Mouse (Mus musculus) hindlimb bud, embryonic 11.5 days (tissue): Measurements from ENCODE around the gene Scn3b.
A peak's percentile ranks its signal among the peaks of the same experiment; 100 is the strongest.

Experiments used
- DNase-seq: peaks from one replicate; pipeline ENCODE4 v3.0.0-alpha.2; 2012; ENCODE audit warnings: low read depth, low spot score; ENCODE audit errors: extremely low spot score

Scn3b gene

GRCm38 (mm10) chr9:40269103-40269861 lies at the start of gene Scn3b:
Gene Scn3b (plus strand): TSS chr9:40269217.
- DNase-seq: peak; percentile 26

- no peak for DNase-seq
Observed at GRCm38 (mm10) chr9:40224289-40224688, 44.7 kb upstream of the Scn3b start.

DNA sequence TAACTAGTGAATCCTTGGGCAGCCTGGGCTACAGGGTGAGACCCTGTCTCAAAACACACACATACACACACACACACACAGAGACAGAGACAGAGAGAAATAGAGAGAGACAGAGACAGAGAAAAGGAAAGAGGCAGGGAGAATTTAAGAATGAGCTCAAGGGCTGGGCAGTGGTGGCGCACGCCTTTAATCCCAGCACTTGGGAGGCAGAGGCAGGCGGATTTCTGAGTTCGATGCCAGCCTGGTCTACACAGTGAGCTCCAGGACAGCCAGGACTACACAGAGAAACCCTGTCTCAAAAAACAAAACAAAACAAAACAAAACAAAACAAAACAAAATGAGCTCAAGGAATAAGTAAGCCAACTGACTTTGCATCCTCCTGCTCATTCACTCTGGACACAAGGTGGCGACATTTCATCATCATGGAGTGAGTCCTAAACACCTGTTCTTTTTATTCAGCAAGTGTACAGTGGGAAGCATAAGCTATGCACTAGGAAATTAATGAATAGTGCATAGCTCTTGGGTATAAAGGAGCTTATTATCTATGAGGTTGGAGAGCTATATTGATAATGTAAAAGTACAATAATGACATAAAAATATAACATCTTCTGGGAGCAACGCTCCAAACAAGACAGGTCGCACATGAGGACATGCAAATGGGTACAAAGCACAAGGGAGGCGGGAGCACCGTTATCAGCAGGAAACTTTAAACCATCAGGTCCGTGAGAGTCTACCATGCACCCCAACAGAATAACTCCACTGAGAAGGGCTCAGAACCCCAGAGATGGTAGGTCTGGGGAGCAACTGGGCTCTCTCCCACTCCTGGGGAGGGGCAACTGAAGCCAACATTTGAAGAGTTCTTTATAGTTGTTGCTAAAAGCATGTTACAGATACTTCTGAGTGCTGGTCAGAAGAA lies 40.9 kb upstream of the Scn3b start:
- no peak for DNase-seq

- DNase-seq: no peak
Observed at GRCm38 (mm10) chr9:40228804-40229331, 40.1 kb upstream of the Scn3b start.

DNA sequence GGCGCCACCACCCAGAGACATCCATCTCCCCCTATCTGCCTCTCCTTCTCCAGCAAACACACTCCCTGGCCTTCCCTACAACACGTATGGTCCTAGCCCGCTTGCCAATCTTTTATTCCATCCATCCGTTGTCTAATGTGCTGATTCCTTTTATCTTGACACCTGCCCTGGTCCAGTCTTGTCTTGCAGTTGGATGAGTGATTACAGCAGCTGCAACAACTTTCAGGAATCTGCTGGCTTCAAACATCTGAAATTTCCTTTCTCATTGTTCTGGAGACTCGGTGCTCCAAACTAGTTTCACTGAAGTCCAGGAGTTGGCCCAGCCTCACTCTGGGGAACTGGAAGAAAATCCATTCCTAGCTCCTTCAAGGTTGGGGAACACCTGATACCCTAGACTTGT lies 39.5 kb upstream of the Scn3b start:
- no peak for DNase-seq

DNA sequence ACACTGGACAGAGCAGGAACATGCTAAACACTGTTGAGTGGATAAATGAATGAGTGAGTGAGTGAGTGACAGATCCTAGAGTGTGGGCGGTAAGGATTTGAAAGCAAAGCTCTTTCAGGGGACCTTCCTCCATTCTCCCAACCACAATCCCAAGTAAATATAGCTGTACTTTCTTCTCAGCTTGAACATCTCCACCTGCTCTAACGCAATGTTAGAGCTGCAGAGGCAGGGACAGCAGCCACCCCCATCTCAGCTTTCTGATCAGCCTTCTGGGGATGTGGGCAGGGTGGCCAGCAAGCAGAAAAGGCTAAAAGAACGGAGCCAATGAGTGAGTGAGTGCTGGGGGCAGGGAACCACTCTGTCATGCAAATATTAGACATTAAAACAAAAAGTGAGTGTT lies 38.0 kb upstream of the Scn3b start:
- no peak for DNase-seq

DNA sequence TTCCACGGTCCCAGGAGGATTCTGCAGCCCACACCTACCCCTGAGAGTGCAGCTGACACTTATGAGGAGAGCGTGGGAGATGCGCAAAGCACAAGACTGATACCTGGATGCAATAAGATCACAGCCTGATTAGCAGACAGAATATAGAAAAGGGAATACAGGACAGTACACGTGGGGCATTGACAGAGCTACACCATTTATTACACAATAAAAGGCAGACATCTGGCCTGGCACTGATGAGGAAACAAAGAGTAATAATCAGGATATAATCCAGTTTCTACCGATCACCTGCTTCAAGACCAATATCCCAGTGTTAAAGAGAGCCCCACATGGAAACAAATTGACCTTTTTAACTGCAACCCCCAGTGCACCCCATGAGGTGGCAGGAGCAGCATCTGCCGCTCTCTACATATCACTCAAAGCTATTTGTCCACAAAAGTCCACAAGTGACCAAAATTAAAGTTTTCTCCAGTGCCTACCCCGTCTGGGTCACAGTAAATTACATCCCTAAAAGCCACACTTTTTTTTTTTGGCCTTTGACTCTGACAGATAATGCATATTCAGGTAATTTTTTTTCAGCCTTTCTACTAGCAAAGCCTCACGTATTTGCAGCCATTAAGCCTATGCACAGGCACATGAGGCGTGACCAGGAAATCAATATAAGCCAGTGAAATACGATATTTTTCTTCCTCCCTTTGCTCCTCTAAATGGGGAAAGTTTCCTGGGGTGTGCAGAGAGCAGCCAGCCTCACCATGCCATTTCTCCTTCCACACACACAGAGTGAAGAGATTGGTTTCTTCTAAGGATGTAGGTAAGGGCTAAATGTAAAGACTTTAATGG lies 34.6 kb upstream of the Scn3b start:
- no peak for DNase-seq

DNA sequence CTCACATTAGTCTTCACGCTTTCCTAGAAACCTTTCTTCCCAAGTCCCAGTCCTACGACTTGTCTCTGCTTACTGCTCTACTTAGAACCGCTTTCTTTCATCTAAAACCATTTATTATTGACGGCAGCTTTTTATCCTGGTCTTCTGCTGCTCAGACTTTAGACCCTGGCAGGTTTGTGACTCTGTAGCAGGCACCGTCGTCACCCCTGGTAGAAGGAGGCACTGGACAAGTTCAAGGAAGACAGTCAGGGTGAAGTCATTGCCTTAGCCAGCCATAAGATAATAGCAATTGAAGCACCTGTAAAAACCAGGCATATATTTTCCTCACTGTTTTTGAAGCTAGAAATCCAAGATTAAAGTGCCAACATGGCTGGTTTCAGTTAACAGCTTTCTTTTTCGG lies 33.8 kb upstream of the Scn3b start:
- DNase-seq: no peak

DNA sequence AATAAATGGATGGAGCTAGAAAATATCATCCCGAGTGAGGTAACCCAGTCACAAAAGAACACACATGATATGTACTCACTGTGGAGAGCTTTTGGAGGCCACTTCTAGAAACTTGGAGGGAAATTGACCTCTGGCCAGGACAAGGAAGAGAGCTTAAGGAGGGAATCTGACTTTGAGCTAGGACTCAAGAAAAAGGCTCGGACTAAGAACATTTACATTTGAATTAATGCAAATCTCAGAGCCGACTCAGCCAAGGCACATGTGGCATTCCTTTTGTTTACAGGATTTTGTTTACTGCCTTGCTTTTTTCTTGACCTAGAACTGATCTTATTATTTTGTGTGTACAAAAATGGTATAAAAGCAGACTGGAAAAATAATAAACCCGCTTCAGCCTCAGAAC lies 29.3 kb upstream of the Scn3b start:
- DNase-seq: no peak

DNA sequence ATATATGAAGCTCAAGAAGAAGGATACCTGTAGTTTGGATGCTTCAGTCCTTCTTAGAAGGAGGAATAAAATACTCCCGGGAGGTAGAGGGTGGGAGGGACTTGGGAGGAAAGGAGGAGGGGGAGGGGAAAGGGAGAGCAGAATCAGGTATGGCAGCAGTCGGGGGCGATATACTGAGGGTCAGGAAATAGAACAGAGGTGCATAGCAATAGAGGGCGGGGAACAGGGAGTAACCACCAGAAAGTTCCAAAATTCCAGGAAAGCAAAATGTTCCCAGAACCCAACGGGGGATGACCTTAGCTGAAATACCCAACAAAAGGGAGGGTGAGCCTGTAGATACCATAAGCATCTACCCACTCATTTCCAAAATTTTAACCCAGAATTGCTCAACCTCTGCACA lies 28.7 kb upstream of the Scn3b start:
- no peak for DNase-seq

DNA sequence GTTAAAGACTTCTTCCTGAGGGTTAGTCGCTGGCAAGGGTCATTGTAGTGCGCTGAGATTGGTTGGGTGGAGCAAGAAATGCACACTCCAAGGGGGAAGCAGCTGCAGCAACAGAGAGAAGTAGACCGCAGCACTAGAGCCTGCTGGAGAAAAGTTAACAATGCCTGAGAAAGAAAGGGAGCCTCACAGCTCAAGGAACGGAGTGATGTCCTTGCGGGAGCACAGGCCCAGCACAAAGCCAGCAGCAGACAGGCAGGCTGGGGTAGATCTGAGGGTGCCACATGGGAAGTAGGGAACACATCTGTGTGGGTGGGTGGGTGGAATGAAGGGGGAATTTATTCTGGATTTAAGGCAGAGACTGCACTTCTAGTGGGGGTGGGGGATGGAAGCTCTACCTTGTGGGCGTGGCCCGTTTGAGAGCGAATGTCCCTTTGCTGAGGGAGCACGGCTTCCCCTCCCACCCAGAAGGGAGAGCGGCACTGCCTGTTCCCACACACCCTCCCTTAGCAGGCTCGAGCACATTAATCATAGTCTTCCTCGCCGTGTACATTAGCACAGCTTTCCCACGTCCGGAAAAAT lies 27.7 kb upstream of the Scn3b start:
- no peak for DNase-seq

DNA sequence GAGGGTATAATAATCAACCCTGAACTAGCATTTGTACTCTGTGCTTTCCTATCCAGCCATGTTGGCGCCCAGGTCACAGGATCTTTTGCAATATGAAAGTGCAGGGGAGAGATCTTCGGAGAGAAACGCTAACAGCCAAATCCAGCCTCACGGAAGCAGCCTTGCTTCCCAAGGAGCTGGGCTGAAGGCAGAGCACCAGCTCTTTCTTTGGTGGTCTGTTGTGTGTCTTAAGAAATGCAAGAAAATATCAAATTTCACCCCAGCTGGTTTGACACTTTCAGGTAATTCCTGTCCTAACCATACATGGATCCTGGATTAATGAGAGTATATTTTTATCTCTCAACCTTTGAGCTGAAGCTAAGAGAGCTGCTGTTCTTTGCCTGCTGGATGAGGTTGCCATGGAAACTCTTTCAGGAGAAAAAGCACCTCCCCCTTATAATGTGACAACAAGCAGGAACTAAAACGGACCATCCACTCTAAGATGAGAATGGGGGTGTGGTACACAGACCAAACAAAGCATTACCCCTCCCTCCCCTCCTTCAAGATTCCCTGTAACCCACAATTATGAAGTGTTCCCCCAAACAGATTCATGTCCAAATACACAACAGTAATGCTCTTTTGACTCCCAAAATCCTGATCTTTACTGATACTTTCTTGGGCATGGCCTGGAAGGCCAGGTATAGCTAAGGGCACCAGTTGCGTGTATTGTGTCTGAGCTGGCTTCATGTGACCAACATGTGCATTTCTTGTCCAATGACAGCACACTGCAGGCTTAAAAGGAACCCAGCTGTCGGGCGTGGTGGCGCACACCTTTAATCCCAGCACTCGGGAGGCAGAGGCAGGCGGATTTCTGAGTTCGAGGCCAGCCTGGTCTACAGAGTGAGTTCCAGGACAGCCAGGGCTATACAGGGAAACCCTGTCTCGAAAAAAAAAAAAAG lies 26.8 kb upstream of the Scn3b start:
- no peak for DNase-seq

DNA sequence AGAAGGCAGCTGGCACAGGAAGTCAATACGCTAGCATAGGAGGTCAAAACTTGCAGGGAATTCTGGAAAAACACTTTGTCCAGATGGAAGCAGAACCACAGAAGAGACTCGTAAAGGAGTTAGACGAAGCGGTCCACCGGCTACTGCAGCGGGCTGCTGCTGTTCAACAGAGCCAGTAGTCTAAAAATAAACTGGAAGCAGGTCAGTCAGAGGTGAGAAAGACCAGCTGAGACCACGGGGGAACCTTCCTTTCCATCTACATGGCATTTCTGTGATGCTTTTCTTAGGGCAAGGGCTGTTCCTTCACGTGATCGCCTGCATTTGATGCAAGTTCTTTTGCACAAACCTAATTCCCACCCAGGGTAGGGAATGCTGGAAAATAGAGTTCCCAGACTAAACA lies 23.6 kb upstream of the Scn3b start:
- DNase-seq: no peak

- no peak for DNase-seq
Observed at GRCm38 (mm10) chr9:40245974-40246665, 22.9 kb upstream of the Scn3b start.

DNA sequence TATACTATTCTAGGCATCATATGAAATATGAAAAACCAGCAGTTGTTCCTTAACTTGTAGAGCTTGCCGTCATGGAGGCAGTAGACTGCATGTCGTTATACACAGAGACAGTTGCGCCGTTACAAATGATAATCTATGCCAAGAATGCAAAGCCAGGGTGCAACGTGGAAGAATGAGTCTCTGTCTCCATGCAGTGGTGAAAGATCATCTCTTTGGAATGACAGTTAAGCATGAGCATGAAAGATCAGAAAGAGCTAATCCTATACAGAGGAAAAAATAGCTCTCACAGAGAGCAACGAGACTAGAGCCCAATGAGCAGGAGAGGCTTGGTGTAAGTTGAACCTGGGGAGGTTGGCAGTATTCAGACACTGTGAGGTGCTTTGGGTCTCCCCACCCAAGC lies 22.3 kb upstream of the Scn3b start:
- no peak for DNase-seq

DNA sequence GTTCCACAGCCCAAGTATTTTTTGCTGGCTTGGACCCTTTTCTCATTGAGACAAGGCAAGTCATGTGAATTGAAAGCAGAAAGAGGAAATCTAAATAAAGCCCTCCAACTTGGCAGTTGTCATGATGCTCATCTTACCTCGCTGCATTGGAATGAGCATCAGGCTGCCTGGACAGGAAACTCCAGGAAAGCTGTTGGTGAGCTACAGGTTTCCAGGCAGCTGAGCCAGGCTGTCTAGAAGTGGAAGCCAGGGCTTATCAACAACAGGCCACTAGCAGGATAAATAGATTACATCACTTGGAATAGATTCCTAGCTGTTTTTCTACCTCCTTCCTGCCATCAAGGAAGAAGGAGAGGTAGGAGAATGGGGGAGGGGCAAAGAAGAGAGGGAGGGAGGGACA lies 19.9 kb upstream of the Scn3b start:
- no peak for DNase-seq

DNA sequence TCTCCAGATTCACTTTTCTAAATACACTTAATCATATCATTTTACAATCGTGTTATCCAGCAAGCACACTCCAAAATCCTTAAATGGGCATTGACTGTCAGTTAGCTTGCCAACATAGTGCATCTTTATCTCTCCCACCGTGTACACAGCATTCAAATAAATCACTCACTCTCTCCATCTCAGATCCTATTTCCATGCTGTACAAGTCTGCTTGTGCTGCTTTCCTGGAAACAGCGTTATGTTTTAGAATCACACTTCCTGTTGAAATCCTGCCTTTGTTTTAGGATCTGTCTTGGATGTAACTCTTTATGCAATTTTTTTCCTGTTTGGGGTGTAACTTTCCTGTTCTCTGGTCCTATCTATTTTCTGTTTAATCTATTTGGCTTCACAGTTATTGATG lies 16.6 kb upstream of the Scn3b start:
- DNase-seq: no peak

GRCm38 (mm10) chr9:40263874-40264273 lies 5.1 kb upstream of the Scn3b start:
- no peak for DNase-seq
